Mouse (Mus musculus) kidney, adult 2 months (tissue): ENCODE results near the gene Hpcal1.
"Not testable (repeated sequence)": the region's sequence is repeated elsewhere in the genome, so short reads cannot be mapped to it uniquely, and the experiment has no call there.

Experiments
- CTCF ChIP-seq: fragments of 200-500 bp; conservative IDR thresholded peaks from 2 replicates; pipeline ENCODE4 v1.5.1; 2011; ENCODE audit warnings: low read depth, mild to moderate bottlenecking, control low read depth, low read length, moderate library complexity, mixed read lengths; ENCODE audit not compliant: insufficient read depth, insufficient read length
- POLR2A ChIP-seq: fragments of 200-500 bp; IDR thresholded peaks from one replicate; pipeline ENCODE4 v1.6.1; 2011; ENCODE audit warnings: low read depth, low read length, control low read depth

DNA sequence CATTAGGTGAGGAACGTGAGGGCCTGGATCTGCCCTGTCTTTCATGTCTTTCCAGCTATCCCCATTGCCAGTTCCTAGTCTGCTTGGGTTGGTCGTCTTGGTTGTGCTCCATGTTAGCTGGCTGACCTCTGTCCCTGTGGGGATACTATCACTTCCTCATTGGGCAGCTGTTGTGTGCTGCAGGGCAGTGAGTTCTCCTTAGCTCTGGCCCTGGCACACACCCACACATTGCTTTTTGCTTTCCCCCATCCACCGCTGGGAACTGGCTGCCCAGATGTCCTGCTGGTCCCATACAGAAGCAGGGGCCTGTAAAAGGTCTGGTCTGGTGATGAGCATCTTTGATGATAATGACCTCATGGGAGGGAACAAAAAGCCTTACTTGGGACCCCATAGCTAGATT lies 84.2 kb downstream of the Hpcal1 start:
- TF ChIP-seq CTCF, POLR2A: not testable (repeated sequence)
